Mouse (Mus musculus) embryonic facial prominence, embryonic 13.5 days (tissue): ENCODE measurements around the gene Gns. TPM values are rescaled to one million over a fixed set of nuclear protein-coding genes. Genes with fewer than 3 reads are reported as not detected.

Experiments used
- ATAC-seq: fragments of 200-750 bp; cut with Nextera tagmentation; 2 replicates; pipeline ENCODE4 v1.8.0; 2017; ENCODE audit warnings: low read depth; ENCODE audit not compliant: insufficient number of reproducible peaks, insufficient read depth, low FRiP score, low TSS enrichment
- H3K27ac ChIP-seq: fragments of 300-500 bp; sonication (generic); 2 replicates; pipeline ENCODE4 v1.5.1; 2015; ENCODE audit warnings: moderate library complexity, mild to moderate bottlenecking, inconsistent platforms
- H3K27me3 ChIP-seq: fragments of 300-500 bp; sonication (generic); 2 replicates; pipeline ENCODE4 v1.6.1; 2015; ENCODE audit warnings: mild to moderate bottlenecking, inconsistent platforms
- H3K36me3 ChIP-seq: fragments of 300-500 bp; sonication (generic); 2 replicates; pipeline ENCODE4 v1.6.1; 2015; ENCODE audit warnings: mild to moderate bottlenecking, inconsistent platforms
- H3K4me1 ChIP-seq: fragments of 300-500 bp; sonication (generic); 2 replicates; pipeline ENCODE4 v1.6.1; 2015; ENCODE audit warnings: inconsistent platforms
- H3K4me2 ChIP-seq: fragments of 300-500 bp; sonication (generic); 2 replicates; pipeline ENCODE4 v1.6.1; 2015; ENCODE audit warnings: moderate library complexity, mild to moderate bottlenecking, inconsistent platforms
- H3K4me3 ChIP-seq: fragments of 300-500 bp; sonication (generic); 2 replicates; pipeline ENCODE4 v1.5.1; 2015; ENCODE audit warnings: mild to moderate bottlenecking, inconsistent platforms
- H3K9ac ChIP-seq: fragments of 300-500 bp; sonication (generic); 2 replicates; pipeline ENCODE4 v1.6.1; 2015; ENCODE audit warnings: mild to moderate bottlenecking, inconsistent platforms
- H3K9me3 ChIP-seq: fragments of 300-500 bp; sonication (generic); 2 replicates; pipeline ENCODE4 v1.6.1; 2016; ENCODE audit warnings: inconsistent platforms
- WGBS: fragments of 180-500 bp; shearing (Covaris S2); methylation state at CpG from one replicate; pipeline ENCODE4 v1.1.7; 2015; ENCODE audit warnings: mixed read lengths; 5-methylcytosine and 5-hydroxymethylcytosine counted together
- polyA plus RNA-seq: library from polyadenylated mRNA; unstranded; fragments of >200 nt; fragmentation: Nextera tagmentation; extraction: Ambion mirVana; gene quantifications from 2 replicates; pipeline ENCODE4 v1.2.1, GENCODE M21; 2015

The Gns gene
- polyA plus RNA-seq, 1 experiment from 2014 or later = 48.5 TPM

DNA sequence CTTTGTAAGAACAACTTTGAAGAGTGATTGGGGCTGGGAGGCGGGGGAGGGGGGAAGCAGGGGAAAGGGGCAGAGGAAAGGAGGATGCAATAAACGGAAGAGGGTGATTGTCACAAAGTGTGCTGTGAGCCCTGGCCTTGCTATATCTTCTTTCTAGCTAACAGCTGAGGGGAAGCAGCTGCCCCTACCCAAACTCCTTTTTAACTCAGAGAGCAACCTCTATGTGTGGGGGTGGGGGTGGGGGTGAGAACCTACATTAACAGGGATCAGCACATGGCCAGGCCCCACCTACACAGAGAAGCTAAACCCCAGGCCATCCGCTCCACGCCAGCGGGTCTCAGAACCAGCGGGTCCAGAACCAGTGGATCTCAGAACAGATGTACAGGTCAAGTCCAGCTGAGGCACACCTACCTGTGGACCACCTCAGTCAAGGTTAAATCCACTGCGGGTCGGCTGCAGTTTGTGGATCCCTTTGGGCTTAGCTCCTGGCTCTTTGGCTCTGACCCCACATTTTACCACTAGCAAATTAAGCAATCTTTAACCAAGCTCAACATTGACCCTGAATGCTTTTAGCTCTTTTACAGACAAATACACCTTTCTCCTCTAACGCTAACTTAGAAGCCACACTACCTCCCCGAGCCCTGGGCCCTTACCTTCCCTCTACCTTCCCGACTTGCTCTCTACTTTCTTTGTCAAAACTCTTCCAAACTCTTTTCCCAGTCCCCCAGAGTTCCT lies 47.0 kb downstream of the Gns start:
- H3K4me2 ChIP-seq = no peak overlapping the region
- H3K36me3 ChIP-seq = peaks cover 58% of the 10 kb centered on the region
- peaks cover 20% of the 10 kb centered on the region for H3K4me1 ChIP-seq
- H3K9ac ChIP-seq = no peak overlapping the region
- peak overlapping the region; percentile 13; the same call in 1 of the 2 replicates for H3K27ac ChIP-seq
- H3K27me3 ChIP-seq = no peaks in the 10 kb centered on the region
- no peaks in the 10 kb centered on the region for H3K9me3 ChIP-seq
- 0 out of 2 replicates have a peak, but pooled peaks have one; percentile 59 for ATAC-seq
- WGBS = 84% methylated on average over 11 of the region's 11 CpGs
- H3K4me3 ChIP-seq = no peak overlapping the region

DNA sequence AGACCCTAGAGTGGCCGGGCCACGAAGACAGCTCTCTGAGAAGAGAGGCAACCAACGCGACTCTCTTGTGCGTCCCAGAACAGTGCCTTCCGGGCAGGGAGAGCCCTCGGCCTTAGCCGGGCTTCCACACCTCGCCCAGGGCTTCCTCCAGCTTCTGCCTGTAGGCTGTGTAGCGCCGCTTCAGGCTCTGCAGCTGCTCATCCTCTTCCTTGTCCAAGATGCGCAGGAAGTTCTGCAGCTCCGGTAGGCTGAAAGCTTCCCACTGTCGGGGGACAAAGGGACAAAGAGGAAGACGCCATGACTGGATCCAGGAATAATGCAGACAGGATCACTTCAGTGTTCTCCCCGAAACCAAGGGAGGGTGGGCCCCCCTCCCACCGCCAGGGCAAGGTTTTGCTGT lies 47.9 kb downstream of the Gns start:
- Histone ChIP-seq H3K36me3 (peaks cover 62% of the 10 kb centered on the region), H3K4me2 (no peak overlapping the region), H3K4me3 (no peak overlapping the region), H3K27me3 (no peaks in the 10 kb centered on the region), H3K4me1 (peaks cover 24% of the 10 kb centered on the region), H3K9me3 (no peaks in the 10 kb centered on the region), H3K9ac (no peak overlapping the region), H3K27ac (no peak overlapping the region)
- no peak for ATAC-seq
- WGBS = 86% methylated on average over 17 of the region's 17 CpGs

DNA sequence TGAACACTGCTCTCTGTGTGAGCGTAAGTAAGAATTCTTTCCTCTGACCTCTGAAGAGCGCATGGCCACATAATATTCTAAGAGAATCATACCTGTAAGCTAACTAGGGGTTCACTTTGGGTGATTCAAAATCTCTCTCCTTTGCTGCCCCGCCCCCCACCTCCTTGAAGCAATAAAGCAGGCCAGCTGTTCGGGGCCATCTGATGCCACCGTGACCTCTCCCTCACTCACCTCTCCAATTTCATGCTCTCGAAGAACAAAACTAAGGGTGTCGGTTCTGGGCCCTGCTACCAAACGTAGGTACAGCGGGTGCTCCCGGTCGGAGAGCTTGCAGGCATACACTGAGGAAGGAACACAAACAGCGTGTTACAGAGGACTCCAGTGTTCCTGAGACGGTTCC lies 49.2 kb downstream of the Gns start:
- H3K4me1 ChIP-seq = peaks cover 24% of the 10 kb centered on the region
- H3K27ac ChIP-seq = no peak overlapping the region
- H3K4me3 ChIP-seq = no peak overlapping the region
- peaks cover 59% of the 10 kb centered on the region for H3K36me3 ChIP-seq
- ATAC-seq = no peak
- no peaks in the 10 kb centered on the region for H3K9me3 ChIP-seq
- no peak overlapping the region for H3K9ac ChIP-seq
- no peaks in the 10 kb centered on the region for H3K27me3 ChIP-seq
- H3K4me2 ChIP-seq = no peak overlapping the region
- WGBS = 64% methylated on average over 13 of the region's 13 CpGs

DNA sequence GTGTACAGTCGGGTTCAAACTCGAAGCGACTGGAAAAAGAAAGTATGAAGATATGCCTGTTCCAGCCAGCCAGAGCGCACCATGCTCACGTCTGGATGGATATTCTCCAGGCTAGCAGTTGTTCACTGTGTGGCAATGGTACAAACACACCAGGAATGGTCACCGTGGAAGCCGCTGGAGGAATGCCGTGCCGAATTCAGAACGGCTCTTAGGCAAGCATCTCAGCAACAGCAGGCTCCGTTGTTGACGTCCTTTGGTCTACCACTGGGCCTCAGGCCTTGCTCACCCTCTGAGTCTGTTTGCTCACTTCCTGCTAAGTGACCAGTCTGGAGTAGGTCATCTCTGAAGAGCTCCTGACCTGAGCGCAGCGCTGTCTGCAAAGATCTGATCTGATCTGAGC lies 53.9 kb downstream of the Gns start:
- H3K4me1 ChIP-seq = peaks cover 49% of the 10 kb centered on the region
- WGBS = 87% methylated on average over 14 of the region's 14 CpGs
- no peak overlapping the region for H3K4me2 ChIP-seq
- H3K36me3 ChIP-seq = peaks cover 39% of the 10 kb centered on the region
- H3K9ac ChIP-seq = no peak overlapping the region
- no peaks in the 10 kb centered on the region for H3K9me3 ChIP-seq
- H3K4me3 ChIP-seq = no peak overlapping the region
- ATAC-seq = no peak
- no peaks in the 10 kb centered on the region for H3K27me3 ChIP-seq
- H3K27ac ChIP-seq = no peak overlapping the region

DNA sequence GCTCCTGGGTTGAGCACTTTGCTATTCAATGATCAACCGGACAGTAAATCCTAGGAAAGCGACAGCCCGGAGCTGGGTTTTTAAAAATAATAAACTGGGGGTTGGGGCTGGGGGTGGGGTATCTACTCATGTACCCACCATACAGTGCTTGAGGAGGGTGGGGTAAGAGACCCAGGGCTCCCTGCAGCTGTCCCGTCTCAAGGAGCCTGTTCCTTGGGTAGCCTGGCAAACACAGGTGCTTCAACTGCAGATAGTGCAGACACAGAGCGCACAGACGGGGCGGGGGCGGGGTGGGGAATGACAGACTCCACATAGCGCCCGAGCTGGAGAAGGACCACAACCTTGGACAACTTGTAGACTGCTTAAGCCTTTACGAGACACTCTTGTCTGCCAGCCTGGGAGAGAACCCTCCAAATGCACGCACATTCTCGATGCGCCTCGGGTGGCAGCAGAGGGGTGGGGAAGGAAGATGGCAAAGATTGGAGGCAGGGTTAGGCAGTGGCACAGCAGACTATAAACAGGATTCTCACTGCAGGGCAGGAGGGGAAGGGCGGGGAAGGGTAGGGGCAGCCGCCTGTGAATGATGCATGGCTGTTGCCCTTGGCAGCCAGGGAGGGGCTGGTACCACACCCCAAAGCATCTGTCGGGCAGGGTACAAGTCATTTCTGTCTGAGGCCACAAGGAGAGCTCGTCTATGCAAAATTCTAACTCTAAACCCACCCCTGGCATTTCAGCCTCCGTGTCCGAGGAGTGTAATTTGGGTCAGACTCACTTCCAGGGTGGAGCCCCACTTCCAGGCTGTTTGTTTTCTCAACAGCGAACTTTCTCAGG lies 55.0 kb downstream of the Gns start:
- Histone ChIP-seq H3K9me3 (no peaks in the 10 kb centered on the region), H3K27me3 (no peaks in the 10 kb centered on the region), H3K36me3 (peaks cover 29% of the 10 kb centered on the region), H3K27ac (peak overlapping the region; percentile 63), H3K4me3 (no peak overlapping the region), H3K4me1 (peaks cover 54% of the 10 kb centered on the region), H3K9ac (no peak overlapping the region), H3K4me2 (peak overlapping the region; percentile 1; the same call in 1 of the 2 replicates)
- 55% methylated on average over 22 of the region's 22 CpGs for WGBS
- ATAC-seq = peak; percentile 68; the same call in 1 of the 2 replicates

DNA sequence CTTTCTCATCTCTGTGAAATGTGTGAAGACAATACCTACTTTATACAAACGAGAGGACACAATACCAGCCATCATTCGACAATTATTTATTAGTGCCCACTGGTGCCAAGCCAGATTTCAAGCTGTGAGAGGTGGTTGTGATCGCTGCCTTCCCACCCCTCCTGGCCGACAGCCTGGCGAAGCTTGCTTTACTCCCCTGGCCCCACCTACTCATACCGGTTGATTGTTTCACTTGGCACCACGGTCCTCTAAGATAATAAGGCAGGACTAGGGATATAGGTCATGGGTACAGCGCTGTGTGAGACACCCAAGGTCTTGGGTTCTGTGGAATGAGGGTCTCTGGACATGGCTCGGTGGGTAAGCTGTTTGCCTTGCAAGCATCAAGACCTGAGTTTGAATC lies 56.1 kb downstream of the Gns start:
- no peak overlapping the region for H3K9ac ChIP-seq
- no peaks in the 10 kb centered on the region for H3K9me3 ChIP-seq
- H3K27me3 ChIP-seq = no peaks in the 10 kb centered on the region
- peaks cover 17% of the 10 kb centered on the region for H3K36me3 ChIP-seq
- no peak overlapping the region for H3K4me3 ChIP-seq
- ATAC-seq = no peak
- 84% methylated on average over 9 of the region's 9 CpGs for WGBS
- no peak overlapping the region for H3K4me2 ChIP-seq
- peaks cover 65% of the 10 kb centered on the region for H3K4me1 ChIP-seq
- no peak overlapping the region for H3K27ac ChIP-seq

DNA sequence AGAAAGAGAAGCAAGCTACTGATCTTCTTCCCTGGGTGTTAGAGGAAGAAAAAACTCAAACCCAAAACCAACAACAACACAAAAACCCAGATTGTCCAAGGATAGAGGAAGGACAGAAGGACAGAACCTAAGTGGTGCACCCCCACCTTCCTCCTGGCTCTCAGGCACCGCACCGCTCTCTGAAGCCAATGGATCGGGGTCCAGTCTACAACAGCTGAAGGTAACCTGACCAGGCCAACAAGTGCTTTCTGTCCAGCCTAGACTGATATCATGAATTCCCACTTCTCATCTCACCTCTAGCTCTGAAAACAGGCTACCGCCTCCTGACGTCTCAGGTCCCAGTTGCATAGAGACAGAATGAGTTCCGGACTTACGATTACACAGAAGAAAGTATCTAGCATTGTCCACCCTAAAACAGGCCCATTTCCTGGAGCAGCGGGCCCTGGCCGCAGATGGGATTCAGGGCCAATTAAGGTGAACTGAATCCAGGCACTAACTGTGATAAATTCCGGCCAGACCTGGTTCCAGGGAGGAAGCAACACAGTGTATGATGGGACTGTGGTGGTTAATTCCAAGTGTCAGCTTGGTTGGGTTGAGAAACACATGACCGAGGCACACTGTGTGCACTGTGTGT lies 56.9 kb downstream of the Gns start:
- H3K9ac ChIP-seq = no peak overlapping the region
- H3K27ac ChIP-seq = no peak overlapping the region
- no peak overlapping the region for H3K4me3 ChIP-seq
- no peaks in the 10 kb centered on the region for H3K27me3 ChIP-seq
- H3K36me3 ChIP-seq = peaks cover 10% of the 10 kb centered on the region; the same call in 1 of the 2 replicates
- no peak for ATAC-seq
- whole genome bisulfite sequencing = 84% methylated on average over 11 of the region's 11 CpGs
- peaks cover 68% of the 10 kb centered on the region for H3K4me1 ChIP-seq
- no peaks in the 10 kb centered on the region for H3K9me3 ChIP-seq
- H3K4me2 ChIP-seq = no peak overlapping the region

DNA sequence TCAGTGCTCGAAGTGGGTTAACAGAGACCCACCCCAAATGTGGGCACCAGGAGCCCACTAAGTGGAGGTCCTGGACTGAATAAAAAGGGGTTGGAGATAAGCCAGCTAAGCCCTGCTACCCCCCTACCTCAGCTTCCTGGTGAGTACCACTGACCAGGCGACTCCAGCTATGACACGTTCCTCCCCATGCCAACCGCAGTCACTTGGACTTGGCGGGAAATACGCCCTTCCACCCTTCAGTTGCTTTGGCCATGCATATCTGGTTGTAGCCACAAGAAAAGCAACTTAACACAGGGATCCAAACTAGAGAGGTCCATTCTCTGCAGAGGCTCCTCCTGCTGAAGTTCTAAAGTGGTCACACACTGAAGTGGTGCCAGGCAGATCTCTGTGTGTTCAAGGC lies 57.4 kb downstream of the Gns start:
- 88% methylated on average over 6 of the region's 6 CpGs for WGBS

DNA sequence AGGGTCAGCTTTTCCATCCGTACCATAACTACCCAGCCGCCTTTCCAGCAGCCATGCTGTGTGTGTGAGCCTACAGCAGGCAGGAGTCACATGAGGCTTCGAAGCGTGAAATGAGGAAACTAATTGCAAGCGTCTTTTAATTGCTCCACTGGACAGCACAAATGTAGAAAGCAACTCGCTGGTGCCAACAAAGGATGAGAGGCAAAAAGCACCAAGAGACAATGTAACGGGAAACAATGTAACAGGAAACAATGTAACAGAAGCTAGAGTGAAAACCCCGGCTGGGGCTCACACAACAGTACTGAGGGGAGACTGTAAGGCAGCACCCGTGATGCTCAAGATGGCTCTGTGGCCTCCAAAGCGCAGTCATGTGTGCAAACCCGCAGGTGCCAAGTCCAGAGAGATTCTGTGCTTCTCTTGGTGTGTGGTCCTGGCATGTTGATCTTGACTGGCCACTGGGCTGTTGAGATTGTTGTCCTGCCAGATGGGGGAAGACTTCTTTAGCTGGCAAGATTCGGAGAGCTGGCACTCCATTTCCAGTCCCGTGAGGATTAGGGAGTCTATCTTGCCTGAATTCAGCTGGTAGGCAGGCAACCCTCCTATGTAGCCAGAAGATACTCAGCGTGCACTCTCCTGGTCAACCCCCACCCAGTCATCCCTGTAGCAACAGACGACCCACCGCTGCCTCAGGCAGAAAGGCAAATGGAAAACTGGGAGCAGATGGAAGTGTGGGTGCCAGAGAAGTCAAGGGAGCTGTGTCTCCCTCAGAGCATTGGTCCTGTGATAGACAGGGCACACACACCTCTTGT lies 58.9 kb downstream of the Gns start:
- no peak overlapping the region for H3K4me2 ChIP-seq
- no peak overlapping the region for H3K4me3 ChIP-seq
- H3K9ac ChIP-seq = no peak overlapping the region
- ATAC-seq = no peak
- peak overlapping the region; percentile 33; the same call in 1 of the 2 replicates for H3K27ac ChIP-seq
- H3K4me1 ChIP-seq = peaks cover 83% of the 10 kb centered on the region
- WGBS = 70% methylated on average over 16 of the region's 16 CpGs
- peaks cover 4% of the 10 kb centered on the region; the same call in 1 of the 2 replicates for H3K36me3 ChIP-seq
- no peaks in the 10 kb centered on the region for H3K27me3 ChIP-seq
- no peaks in the 10 kb centered on the region for H3K9me3 ChIP-seq

More for the DNA sequence above, 57.4 kb downstream of the Gns start:
- no peak overlapping the region for H3K4me2 ChIP-seq
- no peak overlapping the region for H3K9ac ChIP-seq
- ATAC-seq = no peak
- H3K4me1 ChIP-seq = peaks cover 69% of the 10 kb centered on the region
- H3K4me3 ChIP-seq = no peak overlapping the region
- no peak overlapping the region for H3K27ac ChIP-seq
- no peaks in the 10 kb centered on the region for H3K9me3 ChIP-seq
- peaks cover 9% of the 10 kb centered on the region; the same call in 1 of the 2 replicates for H3K36me3 ChIP-seq
- H3K27me3 ChIP-seq = no peaks in the 10 kb centered on the region

DNA sequence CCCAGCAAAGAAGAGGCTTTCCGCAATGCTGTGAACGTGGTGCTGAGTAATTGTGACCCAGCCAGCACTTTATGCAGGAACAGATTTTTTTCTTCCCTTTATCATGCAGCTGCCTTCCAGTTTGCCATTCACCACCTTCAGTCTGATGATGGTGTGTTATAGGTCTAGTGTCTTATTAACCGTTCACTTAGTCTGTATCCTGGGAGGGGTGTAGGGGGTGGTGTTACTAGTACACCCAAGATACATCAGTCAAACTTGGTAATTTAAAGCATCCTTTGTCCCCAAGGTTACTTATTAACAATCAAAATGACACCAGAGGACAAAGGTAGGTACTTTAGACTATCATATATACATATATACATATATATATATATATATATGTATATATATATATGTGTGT lies 59.6 kb downstream of the Gns start:
- no peak overlapping the region for H3K4me2 ChIP-seq
- whole genome bisulfite sequencing = 87% methylated on average over 3 of the region's 3 CpGs
- no peak overlapping the region for H3K4me3 ChIP-seq
- no peak overlapping the region for H3K9ac ChIP-seq
- peaks cover 85% of the 10 kb centered on the region for H3K4me1 ChIP-seq
- no peak for ATAC-seq
- H3K27ac ChIP-seq = no peak overlapping the region
- H3K9me3 ChIP-seq = no peaks in the 10 kb centered on the region
- H3K27me3 ChIP-seq = no peaks in the 10 kb centered on the region
- peaks cover 4% of the 10 kb centered on the region; the same call in 1 of the 2 replicates for H3K36me3 ChIP-seq

DNA sequence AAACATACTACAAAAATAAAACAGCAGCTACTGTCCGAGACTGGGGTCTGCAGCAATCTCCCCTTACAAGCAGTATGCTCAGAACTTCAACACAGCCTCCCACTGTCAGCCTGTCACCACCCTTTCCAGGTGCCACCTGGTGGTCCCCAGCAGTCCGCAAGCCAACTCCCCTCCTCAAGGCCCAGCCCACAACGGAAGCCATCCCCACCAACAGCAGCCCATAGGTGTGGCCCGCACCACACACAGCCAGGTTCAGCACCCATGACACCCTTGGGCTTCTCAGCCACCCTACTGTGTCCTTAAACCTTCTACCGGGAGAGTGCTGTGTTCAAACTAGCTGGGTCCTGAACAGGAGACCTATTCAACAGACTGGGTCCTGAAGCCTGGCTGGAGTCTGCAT lies 60.2 kb downstream of the Gns start:
- no peaks in the 10 kb centered on the region for H3K27me3 ChIP-seq
- 86% methylated on average over 5 of the region's 5 CpGs for WGBS
- no peaks in the 10 kb centered on the region for H3K9me3 ChIP-seq
- H3K9ac ChIP-seq = no peak overlapping the region
- 0 out of 2 replicates have a peak overlapping the region, but pooled peaks have one; percentile 9 for H3K27ac ChIP-seq
- no peak overlapping the region for H3K4me3 ChIP-seq
- peaks cover 85% of the 10 kb centered on the region for H3K4me1 ChIP-seq
- H3K4me2 ChIP-seq = no peak overlapping the region
- H3K36me3 ChIP-seq = peaks cover 4% of the 10 kb centered on the region; the same call in 1 of the 2 replicates
- no peak for ATAC-seq
